Comparison of ENCODE assay signal across 14 mouse cellular contexts in the genomic region with DNA sequence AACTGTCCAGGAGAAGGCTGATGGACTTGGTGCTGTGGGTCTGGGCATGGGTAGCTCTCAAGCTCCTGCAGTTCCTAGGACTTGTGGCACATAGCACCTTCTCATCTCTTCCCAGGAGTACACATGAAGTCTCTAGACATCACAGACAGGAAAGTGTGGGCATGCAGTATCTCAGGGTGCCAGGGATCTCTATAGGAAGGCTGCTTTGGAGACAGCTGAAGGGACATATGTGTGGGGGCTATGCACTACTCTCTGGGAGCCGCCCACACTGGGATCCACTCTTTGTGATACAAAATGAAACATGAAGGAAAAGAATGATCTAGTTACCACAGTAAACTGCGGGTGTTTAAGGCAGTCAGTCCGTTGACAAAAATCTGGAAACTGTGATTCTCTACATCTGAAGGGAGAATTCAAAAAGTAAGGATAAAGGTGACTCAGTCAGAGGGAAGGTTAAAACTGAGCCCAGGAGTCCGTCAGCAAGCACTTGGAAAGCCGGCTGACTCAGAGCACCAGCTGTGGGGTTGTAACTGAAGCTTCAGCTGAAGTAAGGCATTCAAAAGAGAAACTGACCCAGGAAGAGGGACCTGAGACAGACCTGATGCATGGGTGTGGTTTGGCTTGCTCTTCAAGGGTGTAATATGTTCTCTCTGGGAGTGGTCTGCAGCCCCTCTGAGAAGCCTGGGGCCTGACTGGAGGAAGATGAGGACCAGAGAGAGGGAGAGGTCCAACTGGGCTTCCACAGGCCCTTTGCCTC. TPM values are rescaled to one million over a fixed set of nuclear protein-coding genes. Genes with fewer than 3 reads are reported as not detected.
DNase-seq lines count a peak whose midpoint lies in the region; ATAC-seq and TF ChIP-seq lines count a peak whose summit lies in the region.
"Had no signal": no experiment of that assay in that cellular context is flagged by ENCODE, and none has a peak within 500 bp of the region (broad histone marks: within the 10 kb centered on the region; RNA-seq: fewer than 3 reads in every experiment).

No protein-coding gene starts in this region.

- DNase-seq in gastrocnemius, adult 2 months, result peak; percentile 45
- no peak for DNase-seq in gastrocnemius, postnatal 10 days
- DNase-seq in layer of hippocampus, adult 9-11 months, result peak; percentile 94
- no peak for DNase-seq in adrenal gland, adult (ENCODE audit: inconsistent age in 2 of 2, low spot score in 1 of 2)
- DNase-seq in adrenal gland, postnatal 10 days, result no peak
- DNase-seq: adrenal gland, postnatal 36 days; kidney, adult 9 months; thymus, adult 2 months had no signal

- no peak overlapping the region for H3K9ac ChIP-seq in embryonic facial prominence, embryonic 15.5 days
- H3K9ac ChIP-seq: lung, embryonic 15.5 days; midbrain, embryonic 12.5 days; neural tube, embryonic 15.5 days had no signal

- 66% methylated on average over 5 of the region's 5 CpGs for WGBS in embryonic facial prominence, embryonic 15.5 days
- 59% methylated on average over 5 of the region's 5 CpGs for WGBS in olfactory bulb, adult 2 months

- no peak overlapping the region for H3K4me3 ChIP-seq in gastrocnemius, adult 2 months
- no peak overlapping the region for H3K4me3 ChIP-seq in embryonic facial prominence, embryonic 15.5 days (replicated peaks)
- H3K4me3 ChIP-seq in olfactory bulb, adult 2 months (ENCODE audit: insufficient read depth, low read depth, low read length), result no peak overlapping the region
- H3K4me3 ChIP-seq: lung, embryonic 15.5 days; midbrain, embryonic 12.5 days; neural tube, embryonic 15.5 days had no signal

- H3K9me3 ChIP-seq in embryonic facial prominence, embryonic 15.5 days (replicated peaks), result no peaks in the 10 kb centered on the region
- H3K9me3 ChIP-seq: lung, embryonic 15.5 days; midbrain, embryonic 12.5 days; neural tube, embryonic 15.5 days had no signal

- no peak for TF ChIP-seq CTCF in gastrocnemius, adult 2 months (IDR thresholded peaks at IDR 0.05)
- no peak for TF ChIP-seq CTCF in olfactory bulb, adult 2 months (IDR thresholded peaks at IDR 0.05; ENCODE audit: insufficient read depth, low read depth, low read length)

- 0 out of 2 replicates have a peak, but pooled peaks have one; percentile 20 for ATAC-seq in embryonic facial prominence, embryonic 15.5 days (ENCODE audit: insufficient number of reproducible peaks, low FRiP score, low TSS enrichment, low read depth)
- no peak for ATAC-seq in erythroid progenitor cell, adult 5-6 weeks (replicated peaks; ENCODE audit: low FRiP score, poor library complexity, severe bottlenecking)

- intact Hi-C loops in gastrocnemius, adult 2 months (cut with DNase I), result no loop called here

- H3K4me1 ChIP-seq in embryonic facial prominence, embryonic 15.5 days, result peaks cover 12% of the 10 kb centered on the region; the same call in 1 of the 2 replicates
- peaks cover 7% of the 10 kb centered on the region for H3K4me1 ChIP-seq in olfactory bulb, adult 2 months (ENCODE audit: control insufficient read depth, insufficient read depth, low read length)
- H3K4me1 ChIP-seq: lung, embryonic 15.5 days; midbrain, embryonic 12.5 days; neural tube, embryonic 15.5 days had no signal

- no peaks in the 10 kb centered on the region for H3K27me3 ChIP-seq in embryonic facial prominence, embryonic 15.5 days
- H3K27me3 ChIP-seq: lung, embryonic 15.5 days; midbrain, embryonic 12.5 days; neural tube, embryonic 15.5 days had no signal

- peak overlapping the region; percentile 76 for H3K27ac ChIP-seq in gastrocnemius, adult 2 months
- H3K27ac ChIP-seq in embryonic facial prominence, embryonic 15.5 days (replicated peaks), result peak overlapping the region; percentile 24; the same call in 1 of the 2 replicates
- H3K27ac ChIP-seq in olfactory bulb, adult 2 months (ENCODE audit: insufficient read depth, low read depth, low read length), result peak overlapping the region; percentile 38; the same call in 1 of the 2 replicates
- H3K27ac ChIP-seq: lung, embryonic 15.5 days; midbrain, embryonic 12.5 days; neural tube, embryonic 15.5 days had no signal

- no peak overlapping the region for H3K4me2 ChIP-seq in embryonic facial prominence, embryonic 15.5 days (replicated peaks)
- H3K4me2 ChIP-seq: lung, embryonic 15.5 days; midbrain, embryonic 12.5 days; neural tube, embryonic 15.5 days had no signal

- H3K36me3 ChIP-seq in embryonic facial prominence, embryonic 15.5 days, result peaks cover 39% of the 10 kb centered on the region; the same call in 1 of the 2 replicates

- TF ChIP-seq POLR2A in olfactory bulb, adult 2 months (IDR thresholded peaks at IDR 0.05; ENCODE audit: insufficient read depth, low read depth, low read length), result no peak

RNA-seq across cellular contexts. Expression of gene Mrps27, which starts 22.0 kb away (rescaled TPM):
- 10 to 100 TPM; 24.0 to 32.9 TPM for total RNA-seq in gastrocnemius, adult 2 months (2021)
- 10 to 100 TPM; 27.5 to 28.4 TPM for total RNA-seq in gastrocnemius, postnatal 10 days (2021)
- polyA plus RNA-seq in embryonic facial prominence, embryonic 15.5 days (2015; fragmentation: Nextera tagmentation; extraction: Ambion mirVana), result 51.2 and 52.2 TPM in 2 replicates
- polyA plus RNA-seq in olfactory bulb, adult 2 months (2012; ENCODE audit: insufficient read depth, insufficient read length, low replicate concordance, missing spikeins), result not detected in 2 replicates
- 10 to 100 TPM; 51.6 to 56.7 TPM for total RNA-seq in adrenal gland, postnatal 10 days (2021)
- total RNA-seq in erythroid progenitor cell, adult 5-6 weeks (2015; ENCODE audit: low replicate concordance), result 1.8 TPM in 1 of 2 replicates, not detected in the other
- total RNA-seq in erythroid progenitor cell, adult 5-6 weeks (2017; ENCODE audit: low replicate concordance), result 1.0 and 1.7 TPM in 2 replicates

RNA-seq across cellular contexts. Expression of gene Ptcd2, which starts 22.1 kb away (rescaled TPM):
- 10 to 100 TPM; 20.1 to 35.5 TPM for total RNA-seq in gastrocnemius, adult 2 months (2021)
- total RNA-seq in gastrocnemius, postnatal 10 days (2021), result 10 to 100 TPM; 23.4 to 24.1 TPM
- 38.5 and 41.4 TPM in 2 replicates for polyA plus RNA-seq in embryonic facial prominence, embryonic 15.5 days (2015; fragmentation: Nextera tagmentation; extraction: Ambion mirVana)
- polyA plus RNA-seq in olfactory bulb, adult 2 months (2012; ENCODE audit: insufficient read depth, insufficient read length, low replicate concordance, missing spikeins), result not detected in 2 replicates
- 10 to 100 TPM; 33.8 to 43.0 TPM for total RNA-seq in adrenal gland, postnatal 10 days (2021)
- 6.5 and 8.4 TPM in 2 replicates for total RNA-seq in erythroid progenitor cell, adult 5-6 weeks (2015; ENCODE audit: low replicate concordance)
- total RNA-seq in erythroid progenitor cell, adult 5-6 weeks (2017; ENCODE audit: low replicate concordance), result 7.0 and 13.6 TPM in 2 replicates

Comparison
In these comparisons a context has a peak if more than half of its experiments do, and no peak if none do; other contexts are left out.
1. DNase-seq: peak in gastrocnemius, adult 2 months (single experiment) and layer of hippocampus, adult 9-11 months (single experiment); none in gastrocnemius, postnatal 10 days (single experiment), adrenal gland, adult (0 of 2) and adrenal gland, postnatal 10 days (single experiment).
2. H3K27ac ChIP-seq: peak in every context shown above with its lines; median percentile 76 in gastrocnemius, adult 2 months; 38 in olfactory bulb, adult 2 months; 24 in embryonic facial prominence, embryonic 15.5 days.
3. RNA of gene Mrps27, which starts 22.0 kb away (total RNA-seq): 51.6 to 56.7 TPM in adrenal gland, postnatal 10 days, 24.0 to 32.9 TPM in gastrocnemius, adult 2 months and 27.5 to 28.4 TPM in gastrocnemius, postnatal 10 days; 1.0 to 1.8 TPM in erythroid progenitor cell, adult 5-6 weeks; every median in the first group is over 4 times any median in the second.